Mouse (Mus musculus) small intestine, adult 2 months (tissue): Measurements from ENCODE around the gene Rap1a.

Source experiments
- CTCF ChIP-seq: fragments of 200-500 bp; IDR thresholded peaks from 2 replicates; pipeline ENCODE4 v1.5.1; 2012; ENCODE audit warnings: low read depth, mild to moderate bottlenecking, control low read depth, inconsistent platforms, low read length, moderate library complexity, mixed read lengths; ENCODE audit not compliant: insufficient replicate concordance, insufficient read length; ENCODE audit errors: extremely low read depth
- POLR2A ChIP-seq: fragments of 200-500 bp; IDR thresholded peaks from 2 replicates; pipeline ENCODE4 v1.6.1; 2012; ENCODE audit warnings: low read depth, mild to moderate bottlenecking, control low read depth, inconsistent platforms, low read length, moderate library complexity

DNA sequence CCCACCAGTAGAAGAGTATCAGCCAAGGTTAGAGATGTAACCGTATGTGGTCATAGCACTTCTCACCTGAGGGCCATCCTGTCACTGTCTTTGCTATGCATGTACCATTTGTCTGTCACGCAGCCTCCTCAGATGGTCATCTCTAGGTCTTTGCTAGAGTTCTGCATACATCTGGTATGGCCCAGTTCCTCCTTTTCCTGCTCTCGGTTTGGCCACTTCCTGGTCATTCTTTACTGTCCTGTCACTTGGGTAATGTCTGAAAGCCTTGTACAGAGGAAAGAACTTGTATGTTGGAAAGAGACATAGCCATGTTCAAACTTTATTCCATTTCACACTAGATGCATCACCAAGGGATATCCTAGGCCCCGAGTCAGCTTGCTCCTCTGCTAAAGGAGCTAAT is 38.7 kb upstream of the Rap1a start:
- no peak for TF ChIP-seq CTCF
- TF ChIP-seq POLR2A = no peak
